Mouse (Mus musculus): ENCODE measurements around the gene Mrpl39. TPM values are rescaled to one million over a fixed set of nuclear protein-coding genes. Genes with fewer than 3 reads are reported as not detected.

Mrpl39 gene
- 10 to 100 TPM; 19.7 to 27.6 TPM for total RNA-seq (2021)
- long read RNA-seq, experiment 1, transcript Mrpl39-201 (10 exons, 2,294 nt) = major isoform, 19 of 39 reads
- long read RNA-seq, experiment 1, partial matches to known transcripts = 19 of 39 reads
- long read RNA-seq, experiment 1, other reads (novel, unspliced or antisense) = 1 of 39 reads
- long read RNA-seq, experiment 2, transcript Mrpl39-201 (10 exons, 2,294 nt) = major isoform, 35 of 56 reads
- long read RNA-seq, experiment 2, partial matches to known transcripts = 17 of 56 reads
- long read RNA-seq, experiment 2, other reads (novel, unspliced or antisense) = 4 of 56 reads

DNA sequence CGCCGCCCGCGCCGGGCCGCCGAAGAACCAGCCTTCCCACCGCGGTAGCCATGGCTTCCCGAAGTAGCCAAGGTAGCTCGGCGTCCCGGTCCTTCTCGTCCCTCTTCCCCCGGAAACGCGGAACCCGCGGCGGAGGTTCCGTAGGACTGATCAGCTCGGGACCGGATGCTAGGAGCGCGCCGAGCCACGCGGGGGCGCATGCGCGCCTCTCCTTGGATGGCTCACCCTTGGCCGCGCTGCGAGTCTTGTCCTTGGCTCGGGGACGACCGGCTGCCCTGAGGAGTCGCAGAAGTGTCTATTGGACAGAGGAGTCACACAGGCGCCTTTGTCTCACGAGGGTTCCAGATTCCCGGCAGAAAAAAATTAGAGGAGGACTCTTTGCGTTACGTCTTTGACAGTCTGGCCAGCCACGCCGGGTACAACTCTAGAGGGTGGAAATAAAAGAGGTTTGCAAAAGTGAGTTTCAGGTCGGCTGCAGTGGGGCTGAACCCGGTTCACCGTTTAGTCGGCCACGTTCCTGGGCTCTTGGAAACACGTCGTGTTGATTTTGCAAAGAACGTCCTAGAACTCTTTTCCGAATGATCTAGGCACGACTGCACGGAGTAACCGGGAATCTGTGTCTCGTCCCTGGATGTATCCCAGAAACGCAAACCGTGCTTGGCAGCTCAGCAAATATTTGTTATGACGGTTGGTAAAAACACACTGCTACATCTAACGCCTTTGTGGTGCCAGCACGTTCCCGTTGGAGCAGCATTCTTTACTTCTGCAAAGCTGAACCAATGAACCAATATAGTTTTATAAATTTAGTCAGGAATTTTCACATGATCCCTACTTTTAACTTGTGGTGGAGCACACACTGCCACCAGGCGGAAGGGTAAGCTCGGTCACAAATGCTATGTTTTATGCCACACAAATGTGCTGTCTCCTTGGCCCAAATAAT, at the start of gene Mrpl39:
Gene Mrpl39, minus strand, starts transcription at position 577 of the 940 bp plus-strand sequence.
- H3K27ac ChIP-seq = peak within 1 kb of the TSS; percentile 87
- TF ChIP-seq CTCF (conservative IDR thresholded peaks at IDR 0.05) = peak; percentile 83

DNA sequence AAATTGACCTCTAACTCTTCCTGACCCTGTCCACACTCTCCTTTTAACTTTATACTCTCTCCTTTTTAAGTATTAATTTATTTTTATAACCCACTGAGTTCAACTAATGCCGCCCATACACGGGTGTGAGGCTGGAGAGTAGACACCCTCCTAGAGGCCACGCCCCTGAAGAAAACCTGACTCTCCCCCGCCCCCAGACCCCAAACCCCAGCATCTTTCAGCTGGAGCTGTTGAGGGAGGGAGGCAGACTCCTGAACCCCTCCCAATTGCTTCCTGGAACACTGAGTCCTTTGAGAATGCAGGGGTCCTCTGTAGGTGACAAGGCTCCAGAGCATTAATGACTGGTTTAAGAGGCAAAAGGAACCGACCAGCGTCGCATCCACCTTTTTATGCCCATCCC, 49.4 kb upstream of the Mrpl39 start:
- DNase-seq (ENCODE audit: low spot score in 2 of 2) = no peak
- no peak overlapping the region; the same call in 1 of the 2 replicates for H3K27ac ChIP-seq
- TF ChIP-seq CTCF (conservative IDR thresholded peaks at IDR 0.05) = no peak
- H3K4me3 ChIP-seq = no peak overlapping the region

More for the DNA sequence above, at the start of gene Mrpl39:
- H3K4me3 ChIP-seq = peak within 1 kb of the TSS; percentile 86
- peak; percentile 94 to 99 for DNase-seq (ENCODE audit: low spot score in 2 of 2)

DNA sequence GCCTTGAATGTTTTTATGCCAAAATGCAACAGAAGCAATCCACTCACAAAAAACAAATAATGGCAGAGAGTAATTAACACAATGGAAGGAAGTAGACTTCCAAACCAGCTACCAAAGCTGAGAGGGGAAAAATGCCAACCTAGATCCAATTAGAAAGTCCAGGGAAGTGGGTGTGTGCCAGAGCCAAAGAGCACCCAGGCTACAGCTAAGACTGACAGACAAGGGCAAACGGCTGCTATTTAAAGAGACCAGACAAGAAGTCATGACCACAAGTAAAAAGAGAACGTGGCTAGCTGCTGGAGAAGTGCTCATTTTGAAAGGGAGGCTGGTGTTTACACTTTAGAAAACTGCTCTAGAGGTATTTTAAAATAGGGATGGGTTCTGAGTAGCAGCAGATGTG, 47.7 kb upstream of the Mrpl39 start:
- Histone ChIP-seq H3K4me3 (no peak overlapping the region), H3K27ac (peak overlapping the region; percentile 54)
- DNase-seq (ENCODE audit: low spot score in 2 of 2) = no peak
- TF ChIP-seq CTCF (conservative IDR thresholded peaks at IDR 0.05) = no peak

DNA sequence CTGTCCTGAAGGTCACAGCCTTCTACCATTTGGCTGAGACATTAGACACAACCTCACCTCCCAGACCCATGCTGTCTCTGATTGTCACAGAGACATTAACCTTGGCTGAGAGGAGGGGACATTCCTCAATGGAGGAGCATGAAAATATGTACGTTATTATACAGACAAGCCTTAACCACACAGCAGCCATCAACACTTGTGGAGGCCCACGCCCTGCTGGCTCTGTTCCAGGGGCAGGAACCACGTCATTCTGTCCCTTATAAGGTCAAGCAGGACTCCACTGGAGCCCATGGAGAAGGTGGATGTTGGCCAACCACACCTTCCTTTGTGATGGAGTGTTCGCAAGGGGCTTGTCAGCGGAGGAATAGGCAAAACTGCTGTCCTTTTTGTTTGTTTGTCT, 44.2 kb upstream of the Mrpl39 start:
- H3K4me3 ChIP-seq = no peak overlapping the region
- no peak for TF ChIP-seq CTCF (conservative IDR thresholded peaks at IDR 0.05)
- no peak for DNase-seq (ENCODE audit: low spot score in 2 of 2)
- H3K27ac ChIP-seq = no peak overlapping the region

DNA sequence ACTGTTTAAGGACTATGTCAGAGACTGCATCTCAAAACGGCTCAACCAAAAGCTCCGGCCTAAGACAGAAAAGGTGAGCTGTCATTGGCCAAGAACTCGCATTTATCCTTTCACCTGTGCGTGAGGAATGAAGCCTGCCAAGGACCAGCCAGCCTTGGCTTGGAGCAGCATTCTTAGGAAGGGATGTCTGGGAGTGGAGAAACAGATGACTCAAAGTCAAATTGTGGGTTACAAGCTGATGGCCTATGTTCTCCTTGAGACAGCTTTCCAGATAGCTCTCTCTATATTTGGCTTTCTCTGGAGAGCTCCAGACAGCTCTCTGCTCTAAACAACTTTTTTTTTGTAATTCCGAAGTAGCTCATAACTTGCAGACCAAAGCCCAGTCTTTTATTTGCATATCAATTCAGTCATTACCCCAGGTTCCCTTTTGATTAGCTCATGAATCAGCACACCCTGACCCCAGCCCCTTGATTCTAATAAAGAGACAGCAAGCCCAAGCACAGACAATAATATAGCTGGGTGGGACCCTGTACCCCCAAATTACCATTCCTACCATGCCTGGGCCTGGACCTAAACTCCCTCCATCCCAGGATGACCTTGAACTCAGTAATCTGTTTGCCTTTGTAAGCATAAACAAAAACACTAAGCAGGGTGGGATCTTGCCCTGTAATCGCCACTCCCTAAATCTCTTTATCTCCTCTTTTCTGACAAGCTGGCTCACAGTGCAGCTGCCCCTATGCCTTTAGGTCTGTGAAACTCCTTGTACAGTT, 43.5 kb upstream of the Mrpl39 start:
- DNase-seq (ENCODE audit: low spot score in 2 of 2) = no peak
- Histone ChIP-seq H3K4me3 (no peak overlapping the region), H3K27ac (no peak overlapping the region)
- no peak for TF ChIP-seq CTCF (conservative IDR thresholded peaks at IDR 0.05)

DNA sequence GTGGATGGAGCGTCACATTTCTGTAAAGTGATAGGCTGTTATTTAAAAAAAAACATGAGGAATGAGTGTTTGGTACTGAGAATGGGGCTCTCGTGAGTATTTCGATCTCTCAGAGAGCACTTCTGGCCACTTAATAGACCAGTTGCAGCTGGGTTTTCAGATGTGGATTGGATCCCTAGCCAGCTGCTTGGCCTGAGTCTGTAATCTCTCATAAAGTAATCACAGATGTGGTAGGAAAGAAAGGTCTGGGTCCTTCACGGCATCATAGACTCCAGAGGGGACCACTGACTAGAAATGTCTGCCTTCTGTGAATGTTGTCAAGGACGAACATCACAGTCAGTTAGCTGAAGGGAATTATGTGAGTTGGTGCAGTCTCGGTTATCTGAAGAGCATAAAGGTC, 42.9 kb upstream of the Mrpl39 start:
- H3K4me3 ChIP-seq = no peak overlapping the region
- H3K27ac ChIP-seq = no peak overlapping the region
- no peak for DNase-seq (ENCODE audit: low spot score in 2 of 2)
- no peak for TF ChIP-seq CTCF (conservative IDR thresholded peaks at IDR 0.05)

DNA sequence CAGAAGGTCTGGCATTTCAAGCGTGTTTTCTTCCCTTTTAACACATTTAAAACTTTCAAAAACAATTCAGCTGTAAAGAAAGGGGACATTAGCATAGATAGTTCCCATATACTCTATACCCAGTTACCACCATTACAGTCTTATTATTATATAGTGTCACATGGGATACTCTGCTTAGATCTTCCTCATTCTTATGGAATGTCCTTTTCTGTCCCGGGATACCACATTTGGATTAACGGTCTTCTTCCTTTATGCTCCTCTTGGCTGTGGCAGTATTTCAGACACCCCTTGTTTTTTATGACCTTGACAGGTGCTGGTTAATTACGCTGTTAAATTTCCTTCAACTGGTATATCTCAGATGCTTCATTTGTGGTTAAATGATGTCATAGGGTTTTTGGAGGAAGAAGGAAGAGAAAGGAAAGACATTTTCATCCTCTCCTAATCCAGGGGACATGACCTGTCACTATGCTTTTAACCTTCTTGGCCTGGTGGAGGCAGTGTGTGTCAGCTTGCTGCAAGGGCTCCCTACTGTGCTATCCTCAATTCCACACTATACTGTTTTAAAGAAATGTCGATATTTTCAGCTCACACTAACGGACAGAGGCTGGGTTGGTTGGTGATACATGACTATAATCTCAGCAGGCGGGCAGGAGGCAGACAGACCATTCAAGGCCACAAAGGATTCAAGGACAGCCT, 40.7 kb upstream of the Mrpl39 start:
- Histone ChIP-seq H3K27ac (no peak overlapping the region), H3K4me3 (peak overlapping the region; percentile 64; the same call in 1 of the 2 replicates)
- peak; percentile 61 for TF ChIP-seq CTCF (conservative IDR thresholded peaks at IDR 0.05)
- DNase-seq (ENCODE audit: low spot score in 2 of 2) = no peak

DNA sequence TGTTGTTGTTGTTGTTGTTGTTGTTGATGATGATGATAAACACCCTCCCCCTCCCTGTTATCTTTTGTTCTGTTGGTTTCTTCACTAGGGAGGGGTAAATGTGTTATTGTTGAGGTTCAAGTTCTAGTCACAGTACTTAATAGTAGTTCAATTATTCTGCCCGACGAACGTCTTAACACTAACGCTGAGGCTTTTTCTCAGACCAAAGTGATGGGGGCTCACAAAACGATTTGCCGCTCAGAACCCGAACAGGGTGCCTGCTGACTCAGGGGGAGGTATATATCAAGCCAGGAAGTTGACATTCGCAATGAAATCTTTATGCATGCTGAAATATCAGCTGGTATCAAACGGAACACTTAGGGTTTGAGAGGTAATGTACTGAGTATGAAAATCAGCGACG, 39.8 kb upstream of the Mrpl39 start:
- DNase-seq (ENCODE audit: low spot score in 2 of 2) = no peak
- Histone ChIP-seq H3K4me3 (peak overlapping the region; percentile 64), H3K27ac (peak overlapping the region; percentile 90; the same call in 1 of the 2 replicates)
- TF ChIP-seq CTCF (conservative IDR thresholded peaks at IDR 0.05) = no peak

DNA sequence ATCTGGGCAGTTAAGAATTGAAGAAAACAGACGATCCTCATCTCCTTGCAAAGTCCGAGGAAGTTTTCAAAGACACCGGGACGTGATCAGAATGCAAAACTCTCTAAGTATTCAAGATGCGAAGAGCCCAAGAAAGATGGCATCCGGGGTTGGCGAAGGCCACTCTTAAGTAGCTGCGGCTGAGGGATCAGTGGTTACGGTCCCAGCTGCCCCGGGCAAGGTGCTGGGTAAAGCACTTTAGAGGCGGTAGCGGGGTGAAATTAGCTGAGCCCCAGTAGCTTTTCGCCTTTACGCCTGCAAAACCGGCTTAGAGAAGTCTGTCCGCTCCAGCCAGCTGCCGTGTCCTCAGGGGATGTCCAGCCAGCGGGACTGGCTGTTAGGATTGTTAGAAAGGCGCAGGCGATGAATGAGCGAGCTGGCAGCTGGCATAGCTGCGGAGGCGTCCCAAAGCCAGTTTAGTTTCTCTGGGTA, 39.3 kb upstream of the Mrpl39 start:
- no peak for TF ChIP-seq CTCF (conservative IDR thresholded peaks at IDR 0.05)
- Histone ChIP-seq H3K4me3 (peak overlapping the region; percentile 64), H3K27ac (peak overlapping the region; percentile 90)
- DNase-seq (ENCODE audit: low spot score in 2 of 2) = peak; percentile 41 to 44

DNA sequence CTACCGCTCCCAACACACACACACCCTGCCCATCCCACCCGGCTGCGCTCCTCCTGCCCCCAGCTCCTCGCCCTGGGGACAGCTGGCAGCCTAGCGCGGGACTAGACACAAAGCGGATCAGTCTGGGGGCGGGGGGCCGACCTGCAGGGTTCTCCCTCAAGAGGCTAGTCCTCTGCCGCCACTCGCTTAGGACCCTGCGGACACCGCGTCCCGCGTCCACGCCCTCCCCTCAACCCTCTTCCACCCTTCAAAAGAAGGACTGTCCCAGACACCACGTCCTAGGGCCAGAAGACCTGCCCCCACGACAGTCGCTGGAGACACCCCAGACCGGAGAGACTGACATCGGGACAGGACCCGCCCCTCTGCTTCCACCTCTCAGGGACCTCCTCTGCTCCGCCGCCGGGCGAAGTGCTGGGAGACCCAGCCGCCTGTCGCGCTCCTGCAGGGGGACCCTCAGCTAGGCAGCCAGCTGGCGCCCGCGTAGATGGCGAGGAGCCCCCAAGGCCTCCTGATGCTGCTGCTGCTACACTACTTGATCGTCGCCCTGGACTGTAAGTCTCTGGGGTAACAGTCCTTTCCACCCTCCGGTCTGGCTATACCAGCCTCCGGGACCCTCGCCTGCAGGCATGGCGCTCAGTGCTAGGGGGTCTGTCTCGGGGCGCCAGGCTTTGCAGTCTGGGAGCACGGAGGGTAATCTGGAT, 38.6 kb upstream of the Mrpl39 start, which contains the start of gene Jam2:
Gene Jam2, plus strand, starts transcription at position 121 of the 701 bp plus-strand sequence.
- DNase-seq (ENCODE audit: low spot score in 2 of 2) = peak; percentile 31 to 35

DNA sequence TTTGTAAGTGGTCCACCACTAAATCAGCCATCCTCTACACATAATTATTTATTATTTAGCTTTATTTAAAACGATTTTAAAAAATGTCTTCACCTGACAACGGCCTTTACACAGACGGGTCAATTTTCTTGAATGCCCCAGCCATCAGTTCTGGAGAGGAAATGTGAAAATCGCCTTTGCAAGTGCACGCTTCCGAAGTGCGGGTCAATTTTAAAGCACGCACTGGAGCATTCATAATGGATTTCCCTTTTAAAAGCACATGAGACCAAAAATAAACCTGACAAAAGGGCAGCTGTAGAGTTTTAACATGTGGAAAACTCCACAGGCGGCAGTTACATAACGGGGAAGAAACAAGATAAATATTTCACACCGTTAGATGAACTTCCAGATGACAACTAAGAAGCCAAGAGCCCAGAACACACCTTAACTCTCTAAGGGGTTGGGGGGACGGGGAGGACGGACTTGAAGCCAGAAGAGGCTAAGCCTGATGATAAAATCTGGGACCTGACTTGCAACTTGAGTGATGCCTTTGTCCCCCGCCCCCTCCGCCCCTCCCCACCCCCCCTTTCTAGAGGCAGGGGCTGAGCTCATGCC, 37.8 kb upstream of the Mrpl39 start:
- peak overlapping the region; percentile 90; the same call in 1 of the 2 replicates for H3K27ac ChIP-seq
- H3K4me3 ChIP-seq = peak overlapping the region; percentile 64
- no peak for DNase-seq (ENCODE audit: low spot score in 2 of 2)
- TF ChIP-seq CTCF (conservative IDR thresholded peaks at IDR 0.05) = no peak

More for the DNA sequence above, 38.6 kb upstream of the Mrpl39 start, which contains the start of gene Jam2:
- peak within 1 kb of the TSS; percentile 64 for H3K4me3 ChIP-seq
- H3K27ac ChIP-seq = peak within 1 kb of the TSS; percentile 90
- TF ChIP-seq CTCF (conservative IDR thresholded peaks at IDR 0.05) = peak; percentile 21
